Mouse (Mus musculus): ENCODE results near the gene Hmgcs2.

GRCm38 (mm10) chr3:98267249-98267651, 13.0 kb upstream of the Hmgcs2 start:
- TF ChIP-seq CTCF (IDR thresholded peaks at IDR 0.05; ENCODE audit: low read depth, low read length) (no peak), EP300 (IDR thresholded peaks at IDR 0.05; ENCODE audit: insufficient read depth, low read depth, low read length) (no peak), POLR2A (IDR thresholded peaks at IDR 0.05; ENCODE audit: insufficient read depth, low read length) (no peak)

All from ES-Bruce4 (cell line).